Mouse (Mus musculus) urinary bladder, adult 2 months (tissue): ENCODE data around the gene Lrrc19. TPM values are rescaled to one million over a fixed set of nuclear protein-coding genes. Genes with fewer than 3 reads are reported as not detected.

Experiments used
- DNase-seq: peaks from one replicate; pipeline ENCODE4 v3.0.0; 2022; ENCODE audit warnings: low spot score
- polyA plus RNA-seq: library from polyadenylated mRNA; depleted of rRNA; stranded (reverse); fragments of >200 nt; gene quantifications from 2 replicates; pipeline ENCODE4 v1.2.3, GENCODE M21; 2012; rRNA removed

Lrrc19 gene
- polyA plus RNA-seq, 1 experiment = not detected

GRCm38 (mm10) chr4:94591765-94592381 lies 58.1 kb downstream of the Lrrc19 start:
- no peak for DNase-seq

Other genes with a start within 250 kb of the Lrrc19 start
- gene Gm10306, start 93.6 kb downstream of the Lrrc19 start, polyA plus RNA-seq = 0.15 TPM in 1 of 2 replicates, not detected in the other
- 14.1 and 15.2 TPM in 2 replicates for gene Caap1, start 93.3 kb downstream of the Lrrc19 start, polyA plus RNA-seq
- gene Plaa, start 46.9 kb downstream of the Lrrc19 start, polyA plus RNA-seq = 37.6 and 37.9 TPM in 2 replicates
- 11.0 and 13.2 TPM in 2 replicates for gene Ift74, start 35.7 kb downstream of the Lrrc19 start, polyA plus RNA-seq
- gene Tek, start 89.1 kb upstream of the Lrrc19 start, polyA plus RNA-seq = 10.2 and 13.6 TPM in 2 replicates